Mouse (Mus musculus): ENCODE results near the gene Zfp866. TPM values are rescaled to one million over a fixed set of nuclear protein-coding genes. Genes with fewer than 3 reads are reported as not detected.

Zfp866 gene
- polyA plus RNA-seq, 1 experiment from 2014 or later: 47.1 TPM

- no peaks in the 10 kb centered on the region for H3K36me3 ChIP-seq (ENCODE audit: control insufficient read depth, insufficient read depth, low read length)
- no peaks in the 10 kb centered on the region for H3K27me3 ChIP-seq (ENCODE audit: control insufficient read depth, insufficient read depth, low read length)
- peak overlapping the region; percentile 100 for H3K27ac ChIP-seq (ENCODE audit: low read depth, low read length)
- under 1% methylated on average over 49 of the region's 52 CpGs for WGBS
- no peaks in the 10 kb centered on the region for H3K9me3 ChIP-seq (ENCODE audit: control insufficient read depth, low read length)
- H3K4me3 ChIP-seq (ENCODE audit: low read depth, low read length): peak overlapping the region; percentile 94
- ATAC-seq (ENCODE audit: low read depth): peak; percentile 99
- peaks cover 11% of the 10 kb centered on the region for H3K4me1 ChIP-seq (ENCODE audit: control insufficient read depth, insufficient read depth, low read length)
- H3K4me2 ChIP-seq (ENCODE audit: low read depth, low read length): peak overlapping the region; percentile 53
- H3K9ac ChIP-seq (replicated peaks; ENCODE audit: low read depth, low read length): peak overlapping the region; percentile 93
Measured at GRCm38 (mm10) chr8:69716403-69717231, 74.4 kb downstream of the Zfp866 start.

- WGBS: 84% methylated on average over 6 of the region's 6 CpGs
- Histone ChIP-seq H3K4me3 (ENCODE audit: low read depth, low read length) (peak overlapping the region; percentile 94), H3K36me3 (ENCODE audit: control insufficient read depth, insufficient read depth, low read length) (no peaks in the 10 kb centered on the region), H3K4me2 (ENCODE audit: low read depth, low read length) (peak overlapping the region; percentile 53), H3K4me1 (ENCODE audit: control insufficient read depth, insufficient read depth, low read length) (peaks cover 11% of the 10 kb centered on the region), H3K9ac (replicated peaks; ENCODE audit: low read depth, low read length) (peak overlapping the region; percentile 37; the same call in 1 of the 2 replicates), H3K9me3 (ENCODE audit: control insufficient read depth, low read length) (no peaks in the 10 kb centered on the region), H3K27ac (ENCODE audit: low read depth, low read length) (no peak overlapping the region), H3K27me3 (ENCODE audit: control insufficient read depth, insufficient read depth, low read length) (no peaks in the 10 kb centered on the region)
- ATAC-seq (ENCODE audit: low read depth): no peak
Measured at GRCm38 (mm10) chr8:69715366-69715765, 75.6 kb downstream of the Zfp866 start.

- H3K27ac ChIP-seq (ENCODE audit: low read depth, low read length): no peak overlapping the region
- ATAC-seq (ENCODE audit: low read depth): no peak
- H3K4me3 ChIP-seq (ENCODE audit: low read depth, low read length): no peak overlapping the region
- no peak overlapping the region for H3K4me2 ChIP-seq (ENCODE audit: low read depth, low read length)
- peaks cover 10% of the 10 kb centered on the region; the same call in 1 of the 2 replicates for H3K36me3 ChIP-seq (ENCODE audit: control insufficient read depth, insufficient read depth, low read length)
- H3K27me3 ChIP-seq (ENCODE audit: control insufficient read depth, insufficient read depth, low read length): no peaks in the 10 kb centered on the region
- H3K9ac ChIP-seq (replicated peaks; ENCODE audit: low read depth, low read length): no peak overlapping the region
- no peaks in the 10 kb centered on the region for H3K9me3 ChIP-seq (ENCODE audit: control insufficient read depth, low read length)
- peaks cover 11% of the 10 kb centered on the region for H3K4me1 ChIP-seq (ENCODE audit: control insufficient read depth, insufficient read depth, low read length)
- 90% methylated on average over 8 of the region's 8 CpGs for WGBS
Measured at GRCm38 (mm10) chr8:69713516-69713915, 77.5 kb downstream of the Zfp866 start.

Other genes starting within 250 kb of the Zfp866 start
- gene Zfp868, start 165.6 kb downstream of the Zfp866 start, polyA plus RNA-seq (2014; fragmentation: Nextera tagmentation; extraction: Ambion mirVana): 44.1 and 44.9 TPM in 2 replicates
- 3.0 and 3.1 TPM in 2 replicates for gene Zfp964, start 136.7 kb downstream of the Zfp866 start, polyA plus RNA-seq (2014; fragmentation: Nextera tagmentation; extraction: Ambion mirVana)
- gene Zfp869, start 80.5 kb downstream of the Zfp866 start, polyA plus RNA-seq (2014; fragmentation: Nextera tagmentation; extraction: Ambion mirVana): 29.3 and 30.3 TPM in 2 replicates
- gene Zfp963, start 41.2 kb downstream of the Zfp866 start, polyA plus RNA-seq (2014; fragmentation: Nextera tagmentation; extraction: Ambion mirVana): 8.8 and 9.3 TPM in 2 replicates
- 0.45 and 0.86 TPM in 2 replicates for gene Gm20422, start 16.3 kb downstream of the Zfp866 start, polyA plus RNA-seq (2014; fragmentation: Nextera tagmentation; extraction: Ambion mirVana)
- gene Atp13a1, start within 50 bp of the Zfp866 start, polyA plus RNA-seq (2014; fragmentation: Nextera tagmentation; extraction: Ambion mirVana): 48.0 and 51.1 TPM in 2 replicates
- 27.5 and 31.3 TPM in 2 replicates for gene Gmip, start 17.5 kb upstream of the Zfp866 start, polyA plus RNA-seq (2014; fragmentation: Nextera tagmentation; extraction: Ambion mirVana)
- 0.84 and 1.3 TPM in 2 replicates for gene Lpar2, start 31.3 kb upstream of the Zfp866 start, polyA plus RNA-seq (2014; fragmentation: Nextera tagmentation; extraction: Ambion mirVana)
- gene Pbx4, start 41.3 kb upstream of the Zfp866 start, polyA plus RNA-seq (2014; fragmentation: Nextera tagmentation; extraction: Ambion mirVana): 61.0 and 74.5 TPM in 2 replicates
- 3.5 and 4.3 TPM in 2 replicates for gene Cilp2, start 96.5 kb upstream of the Zfp866 start, polyA plus RNA-seq (2014; fragmentation: Nextera tagmentation; extraction: Ambion mirVana)
- 4.1 and 4.3 TPM in 2 replicates for gene Tssk6, start 111.0 kb upstream of the Zfp866 start, polyA plus RNA-seq (2014; fragmentation: Nextera tagmentation; extraction: Ambion mirVana)
- gene Ndufa13, start 111.4 kb upstream of the Zfp866 start, polyA plus RNA-seq (2014; fragmentation: Nextera tagmentation; extraction: Ambion mirVana): 176 and 194 TPM in 2 replicates
- gene Yjefn3, start 111.5 kb upstream of the Zfp866 start, polyA plus RNA-seq (2014; fragmentation: Nextera tagmentation; extraction: Ambion mirVana): 11.5 and 12.3 TPM in 2 replicates
- gene Gatad2a, start 205.2 kb upstream of the Zfp866 start, polyA plus RNA-seq (2014; fragmentation: Nextera tagmentation; extraction: Ambion mirVana): 20.9 and 27.5 TPM in 2 replicates

All from neural tube, embryonic 14.5 days (tissue).